Mouse (Mus musculus): ENCODE results near the gene Foxa2. TPM values are rescaled to one million over a fixed set of nuclear protein-coding genes. Genes with fewer than 3 reads are reported as not detected.

Foxa2 gene
- not detected in 3 replicates for total RNA-seq (2017)

- ATAC-seq (replicated peaks; ENCODE audit: insufficient number of reproducible peaks, low FRiP score, low TSS enrichment, poor library complexity, severe bottlenecking) = no peak
Observed at GRCm38 (mm10) chr2:148046799-148047165, at the start of gene Foxa2. TSS of gene Foxa2 (minus strand) at chr2:148046969.

GRCm38 (mm10) chr2:148092089-148092488, 45.3 kb upstream of the Foxa2 start:
- ATAC-seq (replicated peaks; ENCODE audit: insufficient number of reproducible peaks, low FRiP score, low TSS enrichment, poor library complexity, severe bottlenecking) = no peak

- no peak for ATAC-seq (replicated peaks; ENCODE audit: insufficient number of reproducible peaks, low FRiP score, low TSS enrichment, poor library complexity, severe bottlenecking)
Observed at GRCm38 (mm10) chr2:148091657-148092056, 44.9 kb upstream of the Foxa2 start.

- no peak for ATAC-seq (replicated peaks; ENCODE audit: insufficient number of reproducible peaks, low FRiP score, low TSS enrichment, poor library complexity, severe bottlenecking)
Observed at GRCm38 (mm10) chr2:148090071-148090470, 43.3 kb upstream of the Foxa2 start.

GRCm38 (mm10) chr2:148085529-148085928, 38.8 kb upstream of the Foxa2 start:
- no peak for ATAC-seq (replicated peaks; ENCODE audit: insufficient number of reproducible peaks, low FRiP score, low TSS enrichment, poor library complexity, severe bottlenecking)

GRCm38 (mm10) chr2:148085126-148085525, 38.4 kb upstream of the Foxa2 start:
- ATAC-seq (replicated peaks; ENCODE audit: insufficient number of reproducible peaks, low FRiP score, low TSS enrichment, poor library complexity, severe bottlenecking) = no peak

- ATAC-seq (replicated peaks; ENCODE audit: insufficient number of reproducible peaks, low FRiP score, low TSS enrichment, poor library complexity, severe bottlenecking) = no peak
Observed at GRCm38 (mm10) chr2:148082283-148082682, 35.5 kb upstream of the Foxa2 start.

- no peak for ATAC-seq (replicated peaks; ENCODE audit: insufficient number of reproducible peaks, low FRiP score, low TSS enrichment, poor library complexity, severe bottlenecking)
Observed at GRCm38 (mm10) chr2:148060705-148061104, 13.9 kb upstream of the Foxa2 start.

- ATAC-seq (replicated peaks; ENCODE audit: insufficient number of reproducible peaks, low FRiP score, low TSS enrichment, poor library complexity, severe bottlenecking) = no peak
Observed at GRCm38 (mm10) chr2:148053411-148053810, 6.6 kb upstream of the Foxa2 start.

GRCm38 (mm10) chr2:148048484-148049129, 1.8 kb upstream of the Foxa2 start:
- no peak for ATAC-seq (replicated peaks; ENCODE audit: insufficient number of reproducible peaks, low FRiP score, low TSS enrichment, poor library complexity, severe bottlenecking)

GRCm38 (mm10) chr2:148047611-148048010, 842 bp upstream of the Foxa2 start:
- ATAC-seq (replicated peaks; ENCODE audit: insufficient number of reproducible peaks, low FRiP score, low TSS enrichment, poor library complexity, severe bottlenecking) = no peak

GRCm38 (mm10) chr2:148045937-148046798, 601 bp downstream of the Foxa2 start:
- ATAC-seq (replicated peaks; ENCODE audit: insufficient number of reproducible peaks, low FRiP score, low TSS enrichment, poor library complexity, severe bottlenecking) = no peak

- no peak for ATAC-seq (replicated peaks; ENCODE audit: insufficient number of reproducible peaks, low FRiP score, low TSS enrichment, poor library complexity, severe bottlenecking)
Observed at GRCm38 (mm10) chr2:148045543-148045936, 1.2 kb downstream of the Foxa2 start.

GRCm38 (mm10) chr2:148044877-148045539, 1.8 kb downstream of the Foxa2 start:
- no peak for ATAC-seq (replicated peaks; ENCODE audit: insufficient number of reproducible peaks, low FRiP score, low TSS enrichment, poor library complexity, severe bottlenecking)

GRCm38 (mm10) chr2:148043976-148044876, 2.5 kb downstream of the Foxa2 start:
- ATAC-seq (replicated peaks; ENCODE audit: insufficient number of reproducible peaks, low FRiP score, low TSS enrichment, poor library complexity, severe bottlenecking) = no peak

GRCm38 (mm10) chr2:148043271-148043975, 3.3 kb downstream of the Foxa2 start:
- no peak for ATAC-seq (replicated peaks; ENCODE audit: insufficient number of reproducible peaks, low FRiP score, low TSS enrichment, poor library complexity, severe bottlenecking)

- ATAC-seq (replicated peaks; ENCODE audit: insufficient number of reproducible peaks, low FRiP score, low TSS enrichment, poor library complexity, severe bottlenecking) = no peak
Observed at GRCm38 (mm10) chr2:148042126-148042640, 4.6 kb downstream of the Foxa2 start.

GRCm38 (mm10) chr2:148041381-148041780, 5.4 kb downstream of the Foxa2 start:
- ATAC-seq (replicated peaks; ENCODE audit: insufficient number of reproducible peaks, low FRiP score, low TSS enrichment, poor library complexity, severe bottlenecking) = no peak
